Mouse (Mus musculus) liver, adult 2 months (tissue): ENCODE measurements around the gene Tnfrsf25.

Experiments
- CTCF ChIP-seq: fragments of 200-500 bp; IDR thresholded peaks from 2 replicates; pipeline ENCODE4 v1.5.1; 2011; ENCODE audit warnings: low read depth, low read length, control low read depth
- POLR2A ChIP-seq: fragments of 200-500 bp; IDR thresholded peaks from 2 replicates; pipeline ENCODE4 v1.6.1; 2011; ENCODE audit warnings: low read length, control low read depth; ENCODE audit not compliant: insufficient read depth; ENCODE audit errors: extremely low read depth

DNA sequence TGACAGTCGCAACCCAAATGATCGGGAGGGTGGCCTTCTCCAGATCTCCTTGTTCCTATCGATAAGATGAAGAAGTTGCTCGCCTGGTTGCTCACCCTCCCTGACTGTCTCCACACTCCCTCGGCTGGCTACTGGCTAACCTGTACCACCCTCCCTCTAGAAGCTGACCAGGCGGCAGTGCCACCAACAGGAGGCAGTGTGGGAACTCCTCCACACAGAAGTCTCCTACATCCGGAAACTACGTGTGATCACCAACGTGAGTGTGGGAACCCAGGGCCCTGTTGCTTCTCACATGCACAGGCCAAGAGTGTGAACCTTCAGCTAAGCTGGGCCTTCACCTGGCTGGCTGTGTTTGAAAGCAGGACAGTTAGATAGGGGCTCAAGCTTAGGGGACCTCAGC lies 9.0 kb upstream of the Tnfrsf25 start:
- no peak for TF ChIP-seq POLR2A
- TF ChIP-seq CTCF: no peak
